Mouse (Mus musculus) heart, adult 2 months (tissue): Measurements from ENCODE around the gene Pxmp4.

ENCODE experiments used
- CTCF ChIP-seq: fragments of 200-600 bp; IDR thresholded peaks from 2 replicates; pipeline ENCODE4 v1.8.1; 2022; ENCODE audit warnings: antibody characterized with exemption, mild to moderate bottlenecking, moderate library complexity
- POLR2A ChIP-seq: fragments of 200-500 bp; IDR thresholded peaks from 2 replicates; pipeline ENCODE4 v1.6.1; 2011; ENCODE audit warnings: mild to moderate bottlenecking, low read depth, low read length, control low read depth; ENCODE audit not compliant: insufficient read depth

DNA sequence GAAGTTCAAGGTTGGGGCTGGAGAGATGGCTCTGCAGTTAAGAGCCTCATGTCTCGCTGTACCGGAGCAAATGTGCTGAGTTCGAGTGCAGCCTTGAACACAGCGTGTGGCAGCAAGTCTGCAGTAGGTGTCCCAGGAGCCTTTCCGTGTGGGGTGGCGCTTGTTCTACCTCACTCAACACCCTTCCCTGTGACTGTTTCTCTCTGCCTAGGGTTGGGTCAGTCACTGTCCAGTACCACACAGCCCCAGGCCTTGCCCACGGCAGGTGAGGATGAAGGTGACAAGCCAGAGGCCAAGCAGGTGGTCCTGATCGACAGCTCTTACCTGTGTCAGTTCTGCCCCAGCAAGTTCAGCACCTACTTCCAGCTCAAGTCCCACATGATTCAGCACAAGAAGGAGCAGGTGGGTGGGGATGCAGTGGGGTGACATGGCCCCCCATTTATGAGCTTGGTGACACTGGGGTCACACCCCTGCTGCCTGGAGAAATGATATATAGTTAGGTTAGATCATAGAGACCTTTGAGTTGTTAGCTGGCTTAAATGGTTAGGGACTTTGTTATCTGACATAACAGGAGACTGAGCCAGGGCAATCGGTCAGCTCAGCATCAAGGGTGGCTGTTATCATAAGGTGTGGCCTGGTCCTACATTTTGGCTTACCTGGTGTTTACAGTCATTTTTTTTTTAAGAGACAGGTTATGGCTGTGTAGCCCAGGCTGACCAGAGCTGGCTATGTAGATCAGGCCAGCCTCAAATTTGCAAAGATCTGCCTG lies 30.6 kb upstream of the Pxmp4 start:
- TF ChIP-seq CTCF, result no peak
- no peak for TF ChIP-seq POLR2A
